Mouse (Mus musculus): ENCODE measurements around the gene Mup12.
"Not testable (repeated sequence)": the region's sequence is repeated elsewhere in the genome, so short reads cannot be mapped to it uniquely, and the experiment has no call there.

Gene Mup12

GRCm38 (mm10) chr4:60741226-60741625 lies at the start of gene Mup12:
Mup12 (minus strand) TSS chr4:60741326.
- not testable (repeated sequence) for DNase-seq (ENCODE audit: low read depth)

Measured in induced T-regulatory cell, adult 2 months (primary cell).